Mouse (Mus musculus): ENCODE measurements around the gene Gm13276. TPM values are rescaled to one million over a fixed set of nuclear protein-coding genes. Genes with fewer than 3 reads are reported as not detected.
"Not testable (repeated sequence)": the region's sequence is repeated elsewhere in the genome, so short reads cannot be mapped to it uniquely, and the experiment has no call there.

Gm13276 gene
- polyA plus RNA-seq, 1 experiment from 2014 or later, result not detected

DNA sequence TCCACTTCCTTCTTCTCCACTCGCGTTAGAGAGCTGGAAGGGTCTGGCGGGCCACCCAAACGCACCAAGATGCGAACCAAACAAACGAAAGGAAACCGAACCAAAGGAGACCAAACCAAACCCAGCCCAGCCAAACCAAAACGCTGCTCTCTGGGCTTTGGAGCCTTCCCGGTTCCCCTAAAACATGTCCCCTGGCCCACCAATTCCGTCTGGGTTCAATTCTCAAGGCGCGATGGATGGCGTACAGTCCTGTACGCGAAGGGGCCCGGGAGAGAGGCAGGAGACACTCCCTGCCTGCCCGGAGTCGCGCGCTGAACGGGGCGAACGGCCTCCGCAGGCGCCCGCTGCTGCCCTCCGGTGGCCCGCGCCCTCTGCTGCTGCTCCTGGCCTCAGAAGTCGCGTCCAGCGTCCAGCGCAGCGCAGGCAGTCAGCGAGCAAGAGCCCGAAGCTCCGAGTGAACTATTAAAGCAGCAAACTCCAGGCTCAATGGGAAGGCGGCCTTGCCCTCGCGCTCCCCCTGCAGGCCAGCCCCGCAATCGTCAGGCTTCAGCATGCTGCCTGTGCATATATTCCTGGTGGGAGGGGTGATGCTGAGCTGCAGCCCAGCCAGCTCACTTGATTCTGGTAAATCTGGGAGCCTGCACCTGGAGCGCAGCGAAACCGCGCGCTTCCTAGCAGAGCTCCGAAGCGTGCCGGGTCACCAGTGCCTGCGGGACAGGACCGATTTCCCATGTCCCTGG is 8.6 kb downstream of the Gm13276 start, which contains the start of gene Gm13275:
Gm13275 (plus strand) TSS at position 552 of the 740 bp plus-strand sequence.
- not testable (repeated sequence) for H3K36me3 ChIP-seq; H3K27ac ChIP-seq; H3K9me3 ChIP-seq; H3K9ac ChIP-seq; H3K4me3 ChIP-seq; ATAC-seq (ENCODE audit: low FRiP score, low read depth); H3K27me3 ChIP-seq; H3K4me1 ChIP-seq; H3K4me2 ChIP-seq (replicated peaks)
- 0% methylated on average over 14 of the region's 52 CpGs for WGBS

DNA sequence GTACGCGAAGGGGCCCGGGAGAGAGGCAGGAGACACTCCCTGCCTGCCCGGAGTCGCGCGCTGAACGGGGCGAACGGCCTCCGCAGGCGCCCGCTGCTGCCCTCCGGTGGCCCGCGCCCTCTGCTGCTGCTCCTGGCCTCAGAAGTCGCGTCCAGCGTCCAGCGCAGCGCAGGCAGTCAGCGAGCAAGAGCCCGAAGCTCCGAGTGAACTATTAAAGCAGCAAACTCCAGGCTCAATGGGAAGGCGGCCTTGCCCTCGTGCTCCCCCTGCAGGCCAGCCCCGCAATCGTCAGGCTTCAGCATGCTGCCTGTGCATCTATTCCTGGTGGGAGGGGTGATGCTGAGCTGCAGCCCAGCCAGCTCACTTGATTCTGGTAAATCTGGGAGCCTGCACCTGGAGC is 11.6 kb downstream of the Gm13276 start, which contains the start of gene Gm13279:
Gm13279 (plus strand) TSS at position 301 of the 400 bp plus-strand sequence.
- not testable (repeated sequence) for H3K4me3 ChIP-seq; ATAC-seq (ENCODE audit: low FRiP score, low read depth); H3K36me3 ChIP-seq; H3K9me3 ChIP-seq; H3K9ac ChIP-seq; H3K4me1 ChIP-seq; H3K27me3 ChIP-seq; H3K4me2 ChIP-seq (replicated peaks); H3K27ac ChIP-seq
- no CpG with 5 or more reads among the region's 28 CpGs for WGBS

DNA sequence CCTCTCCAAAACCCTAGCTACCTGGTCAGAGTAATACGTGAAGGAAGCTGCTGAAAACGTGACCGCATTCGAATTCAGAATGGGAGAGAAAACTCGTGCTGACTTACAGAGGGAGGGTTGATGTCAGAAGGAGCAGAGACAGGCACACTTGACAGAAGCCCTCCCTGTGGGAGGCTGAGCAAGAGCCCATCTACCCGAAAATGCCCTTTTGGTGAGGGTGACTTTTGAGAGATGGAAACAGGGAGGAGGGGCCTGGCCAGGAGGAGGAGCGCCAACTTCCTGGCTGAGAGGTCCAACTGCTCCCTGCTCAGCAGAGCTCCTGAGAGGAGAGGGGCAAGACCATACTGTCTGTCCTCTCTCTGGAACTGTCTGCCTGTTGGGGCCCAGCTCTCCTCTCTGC is 13.9 kb downstream of the Gm13276 start, which contains the start of gene Gm13285:
Gm13285 (plus strand) TSS at position 301 of the 400 bp plus-strand sequence.
- H3K4me3 ChIP-seq; ATAC-seq (ENCODE audit: low FRiP score, low read depth); H3K4me2 ChIP-seq (replicated peaks); H3K27me3 ChIP-seq; H3K9ac ChIP-seq; H3K36me3 ChIP-seq; H3K27ac ChIP-seq; H3K4me1 ChIP-seq; H3K9me3 ChIP-seq: not testable (repeated sequence)
- 21% methylated on average over 6 of the region's 7 CpGs for WGBS

DNA sequence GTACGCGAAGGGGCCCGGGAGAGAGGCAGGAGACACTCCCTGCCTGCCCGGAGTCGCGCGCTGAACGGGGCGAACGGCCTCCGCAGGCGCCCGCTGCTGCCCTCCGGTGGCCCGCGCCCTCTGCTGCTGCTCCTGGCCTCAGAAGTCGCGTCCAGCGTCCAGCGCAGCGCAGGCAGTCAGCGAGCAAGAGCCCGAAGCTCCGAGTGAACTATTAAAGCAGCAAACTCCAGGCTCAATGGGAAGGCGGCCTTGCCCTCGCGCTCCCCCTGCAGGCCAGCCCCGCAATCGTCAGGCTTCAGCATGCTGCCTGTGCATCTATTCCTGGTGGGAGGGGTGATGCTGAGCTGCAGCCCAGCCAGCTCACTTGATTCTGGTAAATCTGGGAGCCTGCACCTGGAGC is 17.4 kb downstream of the Gm13276 start, which contains the start of gene Gm13287:
Gm13287 (plus strand) TSS at position 301 of the 400 bp plus-strand sequence.
- H3K9ac ChIP-seq; H3K4me3 ChIP-seq; H3K27ac ChIP-seq; H3K27me3 ChIP-seq; H3K36me3 ChIP-seq; H3K4me1 ChIP-seq; ATAC-seq (ENCODE audit: low FRiP score, low read depth); H3K9me3 ChIP-seq: not testable (repeated sequence)
- H3K4me2 ChIP-seq (replicated peaks), result peak within 1 kb of the TSS; percentile 41; the same call in 1 of the 2 replicates
- WGBS, result no CpG with 5 or more reads among the region's 29 CpGs

DNA sequence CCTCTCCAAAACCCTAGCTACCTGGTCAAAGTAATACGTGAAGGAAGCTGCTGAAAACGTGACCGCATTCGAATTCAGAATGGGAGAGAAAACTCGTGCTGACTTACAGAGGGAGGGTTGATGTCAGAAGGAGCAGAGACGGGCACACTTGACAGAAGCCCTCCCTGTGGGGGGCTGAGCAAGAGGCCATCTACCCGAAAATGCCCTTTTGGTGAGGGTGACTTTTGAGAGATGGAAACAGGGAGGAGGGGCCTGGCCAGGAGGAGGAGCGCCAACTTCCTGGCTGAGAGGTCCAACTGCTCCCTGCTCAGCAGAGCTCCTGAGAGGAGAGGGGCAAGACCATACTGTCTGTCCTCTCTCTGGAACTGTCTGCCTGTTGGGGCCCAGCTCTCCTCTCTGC is 19.7 kb downstream of the Gm13276 start, which contains the start of gene Gm13288:
Gm13288 (plus strand) TSS at position 301 of the 400 bp plus-strand sequence.
- not testable (repeated sequence) for ATAC-seq (ENCODE audit: low FRiP score, low read depth); H3K27ac ChIP-seq; H3K9ac ChIP-seq; H3K4me1 ChIP-seq; H3K9me3 ChIP-seq; H3K36me3 ChIP-seq; H3K27me3 ChIP-seq
- Histone ChIP-seq H3K4me3 (peak within 1 kb of the TSS; percentile 28), H3K4me2 (replicated peaks) (peak within 1 kb of the TSS; percentile 46; the same call in 1 of the 2 replicates)
- no CpG with 5 or more reads among the region's 8 CpGs for WGBS

DNA sequence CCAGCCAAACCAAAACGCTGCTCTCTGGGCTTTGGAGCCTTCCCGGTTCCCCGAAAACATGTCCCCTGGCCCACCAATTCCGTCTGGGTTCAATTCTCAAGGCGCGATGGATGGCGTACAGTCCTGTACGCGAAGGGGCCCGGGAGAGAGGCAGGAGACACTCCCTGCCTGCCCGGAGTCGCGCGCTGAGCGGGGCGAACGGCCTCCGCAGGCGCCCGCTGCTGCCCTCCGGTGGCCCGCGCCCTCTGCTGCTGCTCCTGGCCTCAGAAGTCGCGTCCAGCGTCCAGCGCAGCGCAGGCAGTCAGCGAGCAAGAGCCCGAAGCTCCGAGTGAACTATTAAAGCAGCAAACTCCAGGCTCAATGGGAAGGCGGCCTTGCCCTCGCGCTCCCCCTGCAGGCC is 20.3 kb downstream of the Gm13276 start:
- not testable (repeated sequence) for H3K9me3 ChIP-seq; H3K36me3 ChIP-seq; H3K4me1 ChIP-seq; ATAC-seq (ENCODE audit: low FRiP score, low read depth); H3K27ac ChIP-seq; H3K27me3 ChIP-seq; H3K9ac ChIP-seq
- peak overlapping the region; percentile 46; the same call in 1 of the 2 replicates for H3K4me2 ChIP-seq (replicated peaks)
- 0% methylated on average over 13 of the region's 34 CpGs for WGBS
- peak overlapping the region; percentile 28 for H3K4me3 ChIP-seq

DNA sequence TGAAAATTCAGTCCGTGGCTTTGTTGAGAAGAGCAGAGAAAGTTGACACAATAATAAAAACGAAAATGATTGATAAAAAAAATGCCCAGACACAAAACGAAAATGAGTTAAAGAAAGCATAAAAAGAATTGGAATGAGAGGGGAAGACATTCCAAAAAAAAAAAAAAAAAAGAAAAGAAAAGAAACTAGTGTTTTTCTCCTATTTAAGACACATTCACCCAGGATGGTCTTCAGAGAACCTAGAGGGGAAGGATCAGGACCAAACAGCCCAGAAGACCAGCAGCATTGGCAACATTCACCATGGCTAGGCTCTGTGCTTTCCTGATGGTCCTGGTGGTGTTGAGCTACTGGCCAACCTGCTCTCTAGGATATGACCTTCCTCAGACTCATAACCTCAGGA is 30.4 kb downstream of the Gm13276 start, which contains the start of gene Ifna7:
Ifna7 (plus strand) TSS at position 301 of the 400 bp plus-strand sequence.
- Histone ChIP-seq H3K27me3 (no peaks in the 10 kb centered on the region; the same call in 1 of the 2 replicates), H3K36me3 (no peaks in the 10 kb centered on the region), H3K9ac (no peak within 1 kb of the TSS), H3K4me1 (no peaks in the 10 kb centered on the region), H3K9me3 (no peaks in the 10 kb centered on the region), H3K4me3 (no peak within 1 kb of the TSS), H3K27ac (no peak within 1 kb of the TSS), H3K4me2 (replicated peaks) (no peak within 1 kb of the TSS)
- 54% methylated on average over 3 of the region's 3 CpGs for WGBS
- ATAC-seq (ENCODE audit: low FRiP score, low read depth), result no peak

DNA sequence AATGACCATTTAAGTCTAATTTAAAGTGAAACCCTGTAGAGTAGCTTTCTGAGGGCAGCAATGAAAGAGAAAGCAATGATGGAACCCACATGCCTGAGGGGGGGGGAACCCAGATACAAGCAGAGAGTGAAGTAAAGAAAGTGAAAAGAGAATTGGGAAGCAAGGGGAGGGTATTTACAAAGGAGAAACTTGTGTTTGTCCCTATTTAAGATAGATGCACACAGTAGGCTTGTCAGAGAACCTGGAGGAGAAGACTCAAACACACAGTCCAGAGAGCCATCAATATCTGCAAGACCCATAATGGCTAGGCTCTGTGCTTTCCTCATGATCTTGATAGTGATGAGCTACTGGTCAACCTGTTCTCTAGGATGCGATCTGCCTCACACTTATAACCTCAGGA is 34.1 kb downstream of the Gm13276 start, which contains the start of gene Ifna11:
Ifna11 (plus strand) TSS at position 301 of the 400 bp plus-strand sequence.
- no peak within 1 kb of the TSS for H3K4me2 ChIP-seq (replicated peaks)
- no peaks in the 10 kb centered on the region for H3K9me3 ChIP-seq
- no peak within 1 kb of the TSS for H3K27ac ChIP-seq
- no peaks in the 10 kb centered on the region for H3K27me3 ChIP-seq
- no peak within 1 kb of the TSS for H3K9ac ChIP-seq
- no peak for ATAC-seq (ENCODE audit: low FRiP score, low read depth)
- WGBS, result 87% methylated on average over 1 of the region's 1 CpGs
- H3K36me3 ChIP-seq, result no peaks in the 10 kb centered on the region
- no peak within 1 kb of the TSS for H3K4me3 ChIP-seq
- H3K4me1 ChIP-seq, result no peaks in the 10 kb centered on the region

DNA sequence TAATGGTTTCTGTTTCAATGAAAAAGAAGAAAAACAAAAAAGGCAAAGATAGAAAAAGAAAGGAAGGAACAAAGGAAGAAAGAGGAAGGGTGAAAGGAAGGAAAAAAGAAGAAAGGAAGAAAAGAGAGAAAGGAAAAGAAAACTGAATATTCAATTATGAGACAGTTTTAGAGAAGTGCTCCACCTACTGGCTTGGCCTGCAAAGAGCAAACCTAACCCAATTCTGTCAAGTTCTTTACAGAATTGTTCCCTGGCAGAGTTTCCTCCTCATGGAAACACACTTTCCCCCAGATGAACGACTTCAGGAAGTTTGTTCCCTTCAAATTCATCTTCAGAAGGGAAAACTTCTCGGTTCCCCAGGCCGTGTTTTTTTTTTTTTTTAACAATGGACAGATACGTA is 37.5 kb downstream of the Gm13276 start:
- no peak overlapping the region for H3K27ac ChIP-seq
- no peak overlapping the region for H3K9ac ChIP-seq
- 23% methylated on average over 4 of the region's 4 CpGs for WGBS
- no peak overlapping the region for H3K4me3 ChIP-seq
- no peaks in the 10 kb centered on the region for H3K36me3 ChIP-seq
- no peaks in the 10 kb centered on the region for H3K27me3 ChIP-seq
- H3K4me1 ChIP-seq, result no peaks in the 10 kb centered on the region
- H3K9me3 ChIP-seq, result no peaks in the 10 kb centered on the region
- no peak for ATAC-seq (ENCODE audit: low FRiP score, low read depth)
- H3K4me2 ChIP-seq (replicated peaks), result no peak overlapping the region

DNA sequence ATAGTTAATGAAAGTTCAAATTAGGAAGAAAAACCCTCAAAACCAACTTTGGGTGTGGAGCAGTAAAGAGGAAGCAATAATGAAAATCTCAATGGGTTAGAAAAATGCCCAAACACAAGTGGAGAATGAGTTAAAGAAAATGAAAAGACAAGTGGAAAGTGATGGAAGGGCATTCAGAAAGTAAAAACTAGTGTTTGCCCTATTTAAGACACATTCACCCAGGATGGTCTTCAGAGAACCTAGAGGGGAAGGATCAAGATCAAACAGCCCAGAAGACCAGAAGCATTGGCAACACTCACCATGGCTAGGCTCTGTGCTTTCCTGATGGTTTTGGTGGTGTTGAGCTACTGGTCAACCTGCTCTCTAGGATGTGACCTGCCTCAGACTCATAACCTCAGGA is 41.6 kb downstream of the Gm13276 start, which contains the start of gene Ifna6:
Ifna6 (plus strand) TSS at position 301 of the 400 bp plus-strand sequence.
- H3K4me1 ChIP-seq; H3K9me3 ChIP-seq; H3K27me3 ChIP-seq; H3K27ac ChIP-seq; ATAC-seq (ENCODE audit: low FRiP score, low read depth); H3K4me3 ChIP-seq; H3K9ac ChIP-seq; H3K36me3 ChIP-seq; H3K4me2 ChIP-seq (replicated peaks): not testable (repeated sequence)

DNA sequence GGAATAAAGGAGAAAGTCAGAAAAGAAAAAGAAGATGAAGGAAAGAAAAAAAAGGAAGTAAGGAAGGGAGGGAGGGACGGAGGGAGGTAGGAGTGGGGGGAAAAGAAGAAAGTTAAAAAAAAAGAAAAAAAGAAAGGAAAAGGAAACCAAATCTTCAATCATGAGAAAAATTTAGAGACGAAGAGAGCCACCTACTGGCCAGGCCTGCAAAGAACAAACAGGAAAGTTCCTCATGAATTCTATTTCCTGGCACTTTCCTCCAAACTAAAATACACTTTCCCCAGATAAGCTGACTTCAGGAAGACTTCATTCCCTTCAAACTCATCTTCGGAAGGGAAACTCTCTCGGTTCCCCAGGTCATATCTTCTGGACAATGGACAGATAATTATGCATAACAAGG is 45.0 kb downstream of the Gm13276 start:
- no peak for ATAC-seq (ENCODE audit: low FRiP score, low read depth)
- Histone ChIP-seq H3K4me3 (no peak overlapping the region), H3K27ac (no peak overlapping the region), H3K36me3 (no peaks in the 10 kb centered on the region), H3K9me3 (no peaks in the 10 kb centered on the region), H3K4me1 (no peaks in the 10 kb centered on the region), H3K4me2 (replicated peaks) (no peak overlapping the region), H3K27me3 (no peaks in the 10 kb centered on the region), H3K9ac (no peak overlapping the region)
- WGBS, result 21% methylated on average over 4 of the region's 4 CpGs

DNA sequence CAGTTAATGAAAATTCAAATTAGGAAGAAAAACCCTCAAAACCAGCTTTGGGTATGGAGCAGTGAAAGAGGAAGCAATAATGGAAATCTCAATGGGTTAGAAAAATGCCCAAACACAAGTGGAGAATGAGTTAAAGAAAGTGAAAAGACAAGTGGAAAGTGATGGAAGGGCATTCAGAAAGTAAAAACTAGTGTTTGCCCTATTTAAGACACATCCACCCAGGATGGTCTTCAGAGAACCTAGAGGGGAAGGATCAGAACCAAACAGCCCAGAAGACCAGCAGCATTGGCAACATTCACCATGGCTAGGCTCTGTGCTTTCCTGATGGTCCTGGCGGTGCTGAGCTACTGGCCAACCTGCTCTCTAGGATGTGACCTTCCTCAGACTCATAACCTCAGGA is 49.7 kb downstream of the Gm13276 start, which contains the start of gene Ifna5:
Ifna5 (plus strand) TSS at position 301 of the 400 bp plus-strand sequence.
- not testable (repeated sequence) for H3K9me3 ChIP-seq; H3K4me3 ChIP-seq; H3K27me3 ChIP-seq; H3K27ac ChIP-seq; H3K4me2 ChIP-seq (replicated peaks); H3K36me3 ChIP-seq; H3K4me1 ChIP-seq; H3K9ac ChIP-seq; ATAC-seq (ENCODE audit: low FRiP score, low read depth)
- WGBS, result 83% methylated on average over 1 of the region's 1 CpGs
